Comparison of ENCODE assay signal across 14 mouse cellular contexts in the genomic region with DNA sequence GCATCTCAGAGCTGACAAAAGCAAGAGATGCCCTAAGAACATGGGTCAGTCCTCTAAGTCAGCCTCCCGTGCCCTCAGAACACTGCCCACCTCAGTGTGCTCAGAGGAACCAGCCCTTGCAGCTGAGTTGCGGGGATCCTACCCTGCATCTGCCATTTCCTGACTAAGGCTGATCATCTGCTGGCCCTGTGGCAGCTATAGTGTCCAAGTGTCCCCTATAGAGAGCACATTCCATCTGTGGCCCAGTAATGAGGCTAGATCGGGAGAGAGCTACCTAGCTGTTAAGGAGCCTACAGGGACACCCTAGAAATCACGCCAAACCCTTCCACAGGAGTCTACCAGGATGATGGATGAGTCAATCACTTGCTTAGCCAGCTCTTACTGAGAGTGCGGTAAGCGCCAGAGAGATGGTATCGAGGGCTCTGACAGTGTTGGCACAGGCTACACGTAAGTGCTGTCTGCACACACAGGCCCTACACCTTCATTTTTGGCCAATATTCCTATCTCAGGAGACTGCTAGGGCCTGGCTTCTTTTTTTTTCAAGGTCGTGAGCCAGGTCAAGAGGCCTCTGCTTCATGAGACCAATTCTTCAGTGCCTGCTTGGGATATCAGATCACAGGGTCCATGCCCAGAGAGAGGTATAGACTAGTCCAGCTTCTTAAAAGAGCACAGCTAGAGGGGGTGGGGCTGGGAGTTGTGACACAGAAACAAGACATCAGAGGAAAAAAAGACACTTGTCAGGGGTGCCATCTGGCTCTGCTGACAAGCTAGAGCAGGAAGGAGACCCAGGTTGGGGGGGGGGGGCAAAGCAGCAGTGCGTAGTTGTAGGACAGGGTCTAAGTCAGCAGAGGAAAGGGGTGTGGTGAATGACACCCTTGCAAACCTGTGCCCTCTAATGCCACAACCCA. TPM values are rescaled to one million over a fixed set of nuclear protein-coding genes. Genes with fewer than 3 reads are reported as not detected.
DNase-seq lines count a peak whose midpoint lies in the region; ATAC-seq and TF ChIP-seq lines count a peak whose summit lies in the region.
"Had no signal": no experiment of that assay in that cellular context is flagged by ENCODE, and none has a peak within 500 bp of the region (broad histone marks: within the 10 kb centered on the region; RNA-seq: fewer than 3 reads in every experiment).

No protein-coding gene starts in this region.

- H3K4me2 ChIP-seq in forebrain, embryonic 15.5 days (replicated peaks): peak overlapping the region; percentile 28
- peak overlapping the region; percentile 20 for H3K4me2 ChIP-seq in midbrain, embryonic 15.5 days
- H3K4me2 ChIP-seq in intestine, embryonic 16.5 days (ENCODE audit: low read depth, low read length): no peak overlapping the region
- H3K4me2 ChIP-seq: heart, embryonic 12.5 days; limb, embryonic 12.5 days; lung, embryonic 14.5 days had no signal

- no peak for DNase-seq in layer of hippocampus, adult 2 months (ENCODE audit: low spot score in 2 of 2)
- no peak for DNase-seq in layer of hippocampus, adult 9-10 months (ENCODE audit: low spot score)
- peak; percentile 67 for DNase-seq in cerebellum, adult 11-12 months
- no peak for DNase-seq in kidney, adult 9 months
- DNase-seq in gastrocnemius, postnatal 10 days: no peak
- DNase-seq: adrenal gland, postnatal 10 days; gastrocnemius, postnatal 14 days; lung, embryonic 14.5 days had no signal

- H3K36me3 ChIP-seq in forebrain, embryonic 15.5 days: peaks cover 91% of the 10 kb centered on the region
- H3K36me3 ChIP-seq in midbrain, embryonic 15.5 days (replicated peaks): peaks cover 73% of the 10 kb centered on the region
- H3K36me3 ChIP-seq in intestine, embryonic 16.5 days (ENCODE audit: control insufficient read depth, insufficient read depth, low read length): peaks cover 5% of the 10 kb centered on the region; the same call in 1 of the 2 replicates

- no peaks in the 10 kb centered on the region for H3K9me3 ChIP-seq in forebrain, embryonic 15.5 days
- no peaks in the 10 kb centered on the region for H3K9me3 ChIP-seq in midbrain, embryonic 15.5 days
- no peaks in the 10 kb centered on the region for H3K9me3 ChIP-seq in intestine, embryonic 16.5 days (ENCODE audit: control insufficient read depth, low read length)
- H3K9me3 ChIP-seq: heart, embryonic 12.5 days had no signal

- no peak overlapping the region for H3K4me3 ChIP-seq in layer of hippocampus, adult 2 months
- peak overlapping the region; percentile 2; the same call in 1 of the 2 replicates for H3K4me3 ChIP-seq in forebrain, embryonic 15.5 days
- H3K4me3 ChIP-seq in midbrain, embryonic 15.5 days: 0 out of 2 replicates have a peak overlapping the region, but pooled peaks have one; percentile 1
- H3K4me3 ChIP-seq in intestine, embryonic 16.5 days (ENCODE audit: low read length): no peak overlapping the region
- H3K4me3 ChIP-seq: heart, embryonic 12.5 days; limb, embryonic 12.5 days had no signal

- no peak for ATAC-seq in forebrain, embryonic 15.5 days (replicated peaks)
- no peak for ATAC-seq in midbrain, embryonic 15.5 days (replicated peaks)
- no peak for ATAC-seq in intestine, embryonic 16.5 days

- H3K27ac ChIP-seq in layer of hippocampus, adult 2 months: peak overlapping the region; percentile 89
- H3K27ac ChIP-seq in forebrain, embryonic 15.5 days (replicated peaks): no peak overlapping the region
- H3K27ac ChIP-seq in midbrain, embryonic 15.5 days: no peak overlapping the region
- no peak overlapping the region for H3K27ac ChIP-seq in intestine, embryonic 16.5 days (ENCODE audit: low read length)
- H3K27ac ChIP-seq: limb, embryonic 12.5 days; stomach, postnatal 0 days had no signal

- no peaks in the 10 kb centered on the region for H3K27me3 ChIP-seq in forebrain, embryonic 15.5 days
- H3K27me3 ChIP-seq in midbrain, embryonic 15.5 days (replicated peaks): no peaks in the 10 kb centered on the region
- H3K27me3 ChIP-seq in intestine, embryonic 16.5 days (replicated peaks; ENCODE audit: control insufficient read depth, insufficient read depth, low read length): no peaks in the 10 kb centered on the region
- H3K27me3 ChIP-seq: limb, embryonic 12.5 days had no signal

- WGBS in forebrain, embryonic 15.5 days: 78% methylated on average over 10 of the region's 10 CpGs
- WGBS in midbrain, embryonic 15.5 days: 79% methylated on average over 10 of the region's 10 CpGs
- 83% methylated on average over 10 of the region's 10 CpGs for WGBS in intestine, embryonic 16.5 days

- H3K9ac ChIP-seq in forebrain, embryonic 15.5 days (replicated peaks): no peak overlapping the region
- H3K9ac ChIP-seq in midbrain, embryonic 15.5 days: peak overlapping the region; percentile 7; the same call in 1 of the 2 replicates
- no peak overlapping the region for H3K9ac ChIP-seq in intestine, embryonic 16.5 days (ENCODE audit: low read depth, low read length)
- H3K9ac ChIP-seq: heart, embryonic 12.5 days; limb, embryonic 12.5 days; lung, embryonic 14.5 days had no signal

- H3K4me1 ChIP-seq in forebrain, embryonic 15.5 days: peaks cover 83% of the 10 kb centered on the region
- H3K4me1 ChIP-seq in midbrain, embryonic 15.5 days: peaks cover 85% of the 10 kb centered on the region
- no peaks in the 10 kb centered on the region for H3K4me1 ChIP-seq in intestine, embryonic 16.5 days (ENCODE audit: control insufficient read depth, insufficient read depth, low read length)

- TF ChIP-seq CTCF in layer of hippocampus, adult 2 months (conservative IDR thresholded peaks at IDR 0.05): no peak

RNA-seq across cellular contexts. Expression of a gene that starts 7.3 kb away (rescaled TPM):
- total RNA-seq in layer of hippocampus, adult 2 months (2021): 100 to 1,000 TPM; 421 to 427 TPM
- 1,162 and 1,219 TPM in 2 replicates for polyA plus RNA-seq in forebrain, embryonic 15.5 days (2015; fragmentation: Nextera tagmentation; extraction: Ambion mirVana)
- 1,489 and 1,499 TPM in 2 replicates for polyA plus RNA-seq in midbrain, embryonic 15.5 days (2015; fragmentation: Nextera tagmentation; extraction: Ambion mirVana)
- polyA plus RNA-seq in intestine, embryonic 16.5 days (2015; fragmentation: Nextera tagmentation; extraction: Ambion mirVana): 44.1 and 50.3 TPM in 2 replicates
- 10 to 100 TPM; 12.9 to 15.4 TPM for total RNA-seq in gastrocnemius, postnatal 10 days (2021)

Comparison
In these comparisons a context has a peak if more than half of its experiments do, and no peak if none do; other contexts are left out.
1. H3K4me3 ChIP-seq: peak in forebrain, embryonic 15.5 days (single experiment) and midbrain, embryonic 15.5 days (single experiment); none in layer of hippocampus, adult 2 months (single experiment) and intestine, embryonic 16.5 days (single experiment).
2. RNA of a gene that starts 7.3 kb away (polyA plus RNA-seq): 1,489 to 1,499 TPM in midbrain, embryonic 15.5 days and 1,162 to 1,219 TPM in forebrain, embryonic 15.5 days; 44.1 to 50.3 TPM in intestine, embryonic 16.5 days; every median in the first group is over 10 times any median in the second.